Mouse (Mus musculus) intestine, postnatal 0 days (tissue): Measurements from ENCODE around the gene Ctsw. TPM values are rescaled to one million over a fixed set of nuclear protein-coding genes. Genes with fewer than 3 reads are reported as not detected.
A peak's percentile ranks its signal among the peaks of the same experiment; 100 is the strongest.

Experiments
- ATAC-seq: fragments of 200-750 bp; cut with Nextera tagmentation; 2 replicates; pipeline ENCODE4 v1.8.0; 2017; ENCODE audit warnings: mild to moderate bottlenecking, moderate TSS enrichment, moderate library complexity
- H3K27ac ChIP-seq: fragments of 300-500 bp; sonication (generic); 2 replicates; pipeline ENCODE4 v1.5.1; 2014; ENCODE audit warnings: mild to moderate bottlenecking, low read depth, low read length, moderate library complexity
- H3K27me3 ChIP-seq: fragments of 300-500 bp; sonication (generic); replicated peaks from 2 replicates; pipeline ENCODE4 v1.6.1; 2014; ENCODE audit warnings: low read length, mixed read lengths; ENCODE audit not compliant: control insufficient read depth, insufficient read depth
- H3K36me3 ChIP-seq: fragments of 300-500 bp; sonication (generic); 2 replicates; pipeline ENCODE4 v1.6.1; 2014; ENCODE audit warnings: mild to moderate bottlenecking, moderate library complexity; ENCODE audit not compliant: control insufficient read depth, insufficient read depth
- H3K4me1 ChIP-seq: fragments of 300-500 bp; sonication (generic); replicated peaks from 2 replicates; pipeline ENCODE4 v1.6.1; 2014; ENCODE audit warnings: antibody characterized with exemption, low read length, mixed read lengths; ENCODE audit not compliant: control insufficient read depth, insufficient read depth
- H3K4me2 ChIP-seq: fragments of 300-500 bp; sonication (generic); replicated peaks from 2 replicates; pipeline ENCODE4 v1.6.1; 2014; ENCODE audit warnings: low read depth, mild to moderate bottlenecking, moderate library complexity
- H3K4me3 ChIP-seq: fragments of 300-500 bp; sonication (generic); 2 replicates; pipeline ENCODE4 v1.5.1; 2014; ENCODE audit warnings: low read depth, low read length
- H3K9ac ChIP-seq: fragments of 300-500 bp; sonication (generic); 2 replicates; pipeline ENCODE4 v1.6.1; 2014; ENCODE audit warnings: mild to moderate bottlenecking, low read depth, low read length
- H3K9me3 ChIP-seq: fragments of 300-500 bp; sonication (generic); 2 replicates; pipeline ENCODE4 v1.6.1; 2016; ENCODE audit warnings: mixed run types; ENCODE audit not compliant: control insufficient read depth
- CTCF ChIP-seq: sonication (generic); IDR thresholded peaks from 2 replicates; pipeline ENCODE4 v1.5.1; 2016; ENCODE audit warnings: low read depth, mild to moderate bottlenecking, control low read depth, antibody characterized with exemption, moderate library complexity
- WGBS: fragments of 180-500 bp; shearing (Covaris S2); extraction: QIAGEN DNeasy Blood & Tissue Kit; methylation state at CpG from one replicate; pipeline ENCODE4 v1.1.7; 2014; 5-methylcytosine and 5-hydroxymethylcytosine counted together
- polyA plus RNA-seq: library from polyadenylated mRNA; unstranded; fragments of >200 nt; fragmentation: Nextera tagmentation; extraction: Ambion mirVana; gene quantifications from 2 replicates; pipeline ENCODE4 v1.2.1, GENCODE M21; 2015

Gene Ctsw
- polyA plus RNA-seq, 1 experiment from 2014 or later, result 0.85 TPM

- H3K9ac ChIP-seq, result no peak overlapping the region
- peaks cover 21% of the 10 kb centered on the region for H3K36me3 ChIP-seq
- no peak overlapping the region for H3K4me2 ChIP-seq
- H3K27ac ChIP-seq, result no peak overlapping the region
- H3K4me1 ChIP-seq, result peaks cover 4% of the 10 kb centered on the region; the same call in 1 of the 2 replicates
- WGBS, result 59% methylated on average over 7 of the region's 7 CpGs
- no peak overlapping the region for H3K4me3 ChIP-seq
- H3K27me3 ChIP-seq, result no peaks in the 10 kb centered on the region
- TF ChIP-seq CTCF, result no peak
- no peak for ATAC-seq
- no peaks in the 10 kb centered on the region for H3K9me3 ChIP-seq
Measured at GRCm38 (mm10) chr19:5459019-5459418, 9.3 kb downstream of the Ctsw start.

- H3K4me2 ChIP-seq, result peak within 1 kb of the TSS; percentile 98
- 11% methylated on average over 14 of the region's 14 CpGs for WGBS
- no peak for ATAC-seq
- peaks cover 12% of the 10 kb centered on the region for H3K36me3 ChIP-seq
- peak within 1 kb of the TSS; percentile 84 for H3K27ac ChIP-seq
- peak within 1 kb of the TSS; percentile 76 for H3K9ac ChIP-seq
- no peak for TF ChIP-seq CTCF
- peak within 1 kb of the TSS; percentile 74 for H3K4me3 ChIP-seq
- no peaks in the 10 kb centered on the region for H3K9me3 ChIP-seq
- peaks cover 4% of the 10 kb centered on the region; the same call in 1 of the 2 replicates for H3K4me1 ChIP-seq
- no peaks in the 10 kb centered on the region for H3K27me3 ChIP-seq
Measured at GRCm38 (mm10) chr19:5457746-5458442, 10.4 kb downstream of the Ctsw start, which contains the start of gene Ccdc85b. Gene Ccdc85b, minus strand, starts transcription at chr19:5457894.

- H3K9me3 ChIP-seq, result no peaks in the 10 kb centered on the region
- TF ChIP-seq CTCF, result peak; percentile 54
- no peaks in the 10 kb centered on the region for H3K27me3 ChIP-seq
- WGBS, result under 1% methylated on average over 67 of the region's 70 CpGs
- peak overlapping the region; percentile 98 for H3K4me2 ChIP-seq
- peaks cover 6% of the 10 kb centered on the region; the same call in 1 of the 2 replicates for H3K36me3 ChIP-seq
- ATAC-seq, result peak; percentile 74
- H3K9ac ChIP-seq, result peak overlapping the region; percentile 76
- H3K4me1 ChIP-seq, result peaks cover 4% of the 10 kb centered on the region; the same call in 1 of the 2 replicates
- H3K27ac ChIP-seq, result peak overlapping the region; percentile 84
- H3K4me3 ChIP-seq, result peak overlapping the region; percentile 74
Measured at GRCm38 (mm10) chr19:5456922-5457745, 11.2 kb downstream of the Ctsw start.

GRCm38 (mm10) chr19:5456241-5456921 is 11.9 kb downstream of the Ctsw start:
- no peaks in the 10 kb centered on the region for H3K27me3 ChIP-seq
- 6% methylated on average over 23 of the region's 26 CpGs for WGBS

GRCm38 (mm10) chr19:5455568-5455967 is 12.7 kb downstream of the Ctsw start:
- Histone ChIP-seq H3K36me3 (peaks cover 6% of the 10 kb centered on the region; the same call in 1 of the 2 replicates), H3K9ac (no peak overlapping the region), H3K27ac (no peak overlapping the region)

More at GRCm38 (mm10) chr19:5456241-5456921, 11.9 kb downstream of the Ctsw start:
- no peak for TF ChIP-seq CTCF
- no peak for ATAC-seq
- Histone ChIP-seq H3K4me3 (peak overlapping the region; percentile 74), H3K4me1 (peaks cover 4% of the 10 kb centered on the region; the same call in 1 of the 2 replicates), H3K27ac (peak overlapping the region; percentile 84), H3K9ac (peak overlapping the region; percentile 76), H3K36me3 (peaks cover 6% of the 10 kb centered on the region; the same call in 1 of the 2 replicates), H3K4me2 (peak overlapping the region; percentile 98), H3K9me3 (no peaks in the 10 kb centered on the region)

More at GRCm38 (mm10) chr19:5455568-5455967, 12.7 kb downstream of the Ctsw start:
- H3K27me3 ChIP-seq, result no peaks in the 10 kb centered on the region
- 65% methylated on average over 8 of the region's 8 CpGs for WGBS
- no peak for ATAC-seq
- H3K4me3 ChIP-seq, result peak overlapping the region; percentile 74
- H3K9me3 ChIP-seq, result no peaks in the 10 kb centered on the region
- H3K4me1 ChIP-seq, result peaks cover 4% of the 10 kb centered on the region; the same call in 1 of the 2 replicates
- peak overlapping the region; percentile 98 for H3K4me2 ChIP-seq
- no peak for TF ChIP-seq CTCF
